Mouse (Mus musculus) embryonic facial prominence, embryonic 11.5 days (tissue): Measurements from ENCODE around the gene Srrt. TPM values are rescaled to one million over a fixed set of nuclear protein-coding genes. Genes with fewer than 3 reads are reported as not detected.
A peak's percentile ranks its signal among the peaks of the same experiment; 100 is the strongest.

ENCODE experiments used
- ATAC-seq: fragments of 200-750 bp; cut with Nextera tagmentation; replicated peaks from 2 replicates; pipeline ENCODE4 v1.8.0; 2017; ENCODE audit warnings: low read depth; ENCODE audit not compliant: insufficient number of reproducible peaks, low FRiP score, low TSS enrichment
- DNase-seq: peaks from one replicate; pipeline ENCODE4 v3.0.0-alpha.2; 2015; ENCODE audit warnings: low spot score
- H3K27ac ChIP-seq: fragments of 300-500 bp; sonication (generic); replicated peaks from 2 replicates; pipeline ENCODE4 v1.5.1; 2014; ENCODE audit warnings: mild to moderate bottlenecking, low read depth, low read length, control low read depth
- H3K27me3 ChIP-seq: fragments of 300-500 bp; sonication (generic); 2 replicates; pipeline ENCODE4 v1.6.1; 2014; ENCODE audit warnings: mild to moderate bottlenecking, low read length, moderate library complexity, mixed read lengths; ENCODE audit not compliant: control insufficient read depth, insufficient read depth
- H3K36me3 ChIP-seq: fragments of 300-500 bp; sonication (generic); replicated peaks from 2 replicates; pipeline ENCODE4 v1.6.1; 2014; ENCODE audit warnings: low read depth, mild to moderate bottlenecking, low read length, moderate library complexity, mixed read lengths; ENCODE audit not compliant: control insufficient read depth, insufficient read depth
- H3K4me1 ChIP-seq: fragments of 300-500 bp; sonication (generic); 2 replicates; pipeline ENCODE4 v1.6.1; 2014; ENCODE audit warnings: low read length, mixed read lengths; ENCODE audit not compliant: control insufficient read depth, insufficient read depth
- H3K4me2 ChIP-seq: fragments of 300-500 bp; sonication (generic); 2 replicates; pipeline ENCODE4 v1.6.1; 2014; ENCODE audit warnings: low read depth, mild to moderate bottlenecking, control low read depth, low read length, moderate library complexity
- H3K4me3 ChIP-seq: fragments of 300-500 bp; sonication (generic); 2 replicates; pipeline ENCODE4 v1.5.1; 2014; ENCODE audit warnings: low read depth, low read length, control low read depth
- H3K9ac ChIP-seq: fragments of 300-500 bp; sonication (generic); replicated peaks from 2 replicates; pipeline ENCODE4 v1.6.1; 2014; ENCODE audit warnings: mild to moderate bottlenecking, control low read depth, low read length
- H3K9me3 ChIP-seq: fragments of 300-500 bp; sonication (generic); replicated peaks from 2 replicates; pipeline ENCODE4 v1.6.1; 2016; ENCODE audit warnings: mild to moderate bottlenecking, low read length, inconsistent platforms, mixed read lengths; ENCODE audit not compliant: control insufficient read depth
- WGBS: fragments of 180-500 bp; shearing (Covaris S2); extraction: QIAGEN DNeasy Blood & Tissue Kit; methylation state at CpG from one replicate; pipeline ENCODE4 v1.1.7; 2014; 5-methylcytosine and 5-hydroxymethylcytosine counted together
- polyA plus RNA-seq: library from polyadenylated mRNA; unstranded; fragments of >200 nt; fragmentation: Nextera tagmentation; extraction: Ambion mirVana; gene quantifications from 2 replicates; pipeline ENCODE4 v1.2.1, GENCODE M21; 2014

Gene Srrt
- polyA plus RNA-seq, 1 experiment from 2014 or later = 148 TPM

DNA sequence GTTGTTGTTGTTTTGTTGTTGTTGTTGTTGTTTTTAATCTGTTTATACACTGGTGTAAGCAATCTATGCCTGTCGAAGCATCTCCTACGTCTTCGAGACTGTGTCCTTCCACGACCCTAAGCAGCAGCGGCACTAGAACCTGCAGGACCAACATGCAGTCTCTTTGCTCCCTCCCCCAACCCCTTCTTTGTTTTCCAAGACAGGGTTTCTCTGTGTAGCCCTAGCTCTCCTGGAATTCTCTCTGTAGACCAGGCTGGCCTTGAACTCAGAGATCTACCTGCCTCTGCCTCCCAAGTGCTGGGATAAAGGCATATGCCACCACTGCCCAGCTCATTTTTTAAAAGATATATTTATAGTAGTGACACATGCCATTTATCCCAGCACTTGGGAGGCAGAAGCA, 35.9 kb upstream of the Srrt start:
- Histone ChIP-seq H3K36me3 (no peaks in the 10 kb centered on the region), H3K4me3 (no peak overlapping the region), H3K4me2 (no peak overlapping the region), H3K4me1 (peaks cover 6% of the 10 kb centered on the region; the same call in 1 of the 2 replicates), H3K9me3 (no peaks in the 10 kb centered on the region), H3K27ac (no peak overlapping the region), H3K27me3 (no peaks in the 10 kb centered on the region), H3K9ac (no peak overlapping the region)
- WGBS = 92% methylated on average over 5 of the region's 5 CpGs
- ATAC-seq = no peak
- DNase-seq = no peak

- 73% methylated on average over 7 of the region's 7 CpGs for WGBS
- no peak for DNase-seq
- Histone ChIP-seq H3K36me3 (no peaks in the 10 kb centered on the region), H3K4me2 (no peak overlapping the region), H3K27me3 (no peaks in the 10 kb centered on the region), H3K9me3 (no peaks in the 10 kb centered on the region), H3K9ac (no peak overlapping the region), H3K4me3 (no peak overlapping the region), H3K27ac (no peak overlapping the region), H3K4me1 (peaks cover 6% of the 10 kb centered on the region; the same call in 1 of the 2 replicates)
- no peak for ATAC-seq
Measured at GRCm38 (mm10) chr5:137342407-137343012, 35.0 kb upstream of the Srrt start.

DNA sequence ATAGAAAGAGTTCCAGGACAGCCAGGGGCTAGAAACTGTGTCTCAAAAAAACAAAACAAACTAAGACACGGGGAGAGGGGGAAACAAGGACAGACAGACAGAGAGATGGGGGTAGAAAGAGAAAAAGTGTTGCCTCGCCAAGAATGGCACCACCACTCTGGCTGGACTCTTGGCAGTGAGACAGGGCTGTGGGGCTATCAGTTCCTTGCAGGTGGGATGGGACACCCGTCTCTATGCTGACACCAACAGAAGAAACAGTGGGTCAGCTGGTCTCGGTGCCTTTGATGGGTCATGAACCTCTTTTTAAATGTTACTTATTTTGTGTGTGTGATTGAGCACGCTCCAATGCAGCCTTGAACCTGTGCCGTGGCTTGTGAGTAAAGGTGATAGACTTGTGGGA, 32.7 kb upstream of the Srrt start:
- Histone ChIP-seq H3K4me3 (no peak overlapping the region), H3K4me2 (no peak overlapping the region), H3K27ac (no peak overlapping the region; the same call in 1 of the 2 replicates), H3K27me3 (no peaks in the 10 kb centered on the region), H3K36me3 (no peaks in the 10 kb centered on the region), H3K4me1 (peaks cover 6% of the 10 kb centered on the region; the same call in 1 of the 2 replicates), H3K9ac (peak overlapping the region; percentile 70; the same call in 1 of the 2 replicates), H3K9me3 (no peaks in the 10 kb centered on the region)
- ATAC-seq (no peak), DNase-seq (no peak)
- WGBS = 77% methylated on average over 6 of the region's 6 CpGs

DNA sequence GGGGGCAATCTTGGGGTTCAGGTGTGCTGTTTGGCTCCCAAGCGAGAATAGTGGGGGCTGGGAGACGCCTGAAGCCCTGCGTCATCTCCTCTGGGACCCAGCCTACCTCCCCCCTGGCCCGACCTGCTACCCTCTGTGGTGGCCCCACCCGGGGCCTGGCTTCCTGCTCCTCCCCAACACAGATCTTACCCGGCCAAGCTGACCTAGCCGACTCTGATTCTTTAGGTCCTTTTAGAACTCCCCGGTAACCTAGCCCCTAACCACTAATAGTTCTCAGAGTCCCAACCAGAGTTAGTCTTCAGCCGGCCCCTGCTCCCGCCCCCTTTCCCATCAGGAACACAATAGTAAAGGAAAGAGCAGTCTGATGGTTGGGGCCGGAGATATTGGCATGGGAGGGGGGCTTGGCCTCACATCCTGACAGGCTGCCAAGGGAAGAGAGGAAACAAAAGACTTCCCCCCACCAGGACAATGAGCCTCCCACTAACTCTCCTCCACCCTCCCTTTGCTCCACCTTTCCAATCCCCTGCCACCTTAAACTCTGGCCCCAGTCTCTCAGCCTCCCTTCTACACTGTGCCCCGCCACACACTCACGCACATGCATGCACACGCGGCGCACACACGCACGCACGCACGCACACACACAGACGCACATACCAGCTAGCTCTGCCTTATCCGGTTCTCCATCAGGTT, 32.0 kb upstream of the Srrt start:
- H3K9me3 ChIP-seq = no peaks in the 10 kb centered on the region
- ATAC-seq = peak; percentile 42
- 5% methylated on average over 22 of the region's 22 CpGs for WGBS

DNA sequence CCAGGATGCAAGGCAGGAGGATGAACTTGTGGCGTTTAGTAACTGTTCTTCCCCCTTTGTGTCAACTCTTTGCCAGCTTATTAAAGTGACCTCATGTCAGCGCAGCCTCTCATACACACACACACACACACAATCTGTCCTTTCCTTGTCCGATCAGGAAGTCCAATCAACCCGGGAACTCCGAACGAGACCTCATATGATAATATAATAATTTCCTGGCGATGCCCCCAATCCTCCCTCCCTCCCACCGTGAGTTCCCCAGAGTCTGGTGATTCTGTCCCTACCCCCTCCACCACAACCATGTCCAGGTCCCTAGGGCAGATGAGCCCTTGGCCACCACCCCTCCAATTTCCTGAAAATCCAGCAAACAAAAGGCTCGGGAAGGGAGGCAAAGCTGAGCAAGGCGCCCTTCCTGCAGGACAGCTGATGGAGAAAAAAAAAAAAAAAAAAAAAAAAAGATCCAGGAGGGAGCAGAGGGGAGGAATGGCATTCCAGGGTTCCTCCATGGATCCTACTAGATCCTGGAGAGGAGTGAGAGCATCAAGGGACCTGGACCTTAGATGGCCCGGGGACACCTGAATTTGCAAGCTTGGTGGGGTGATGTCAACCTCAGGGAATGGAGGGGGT, 31.3 kb upstream of the Srrt start:
- Histone ChIP-seq H3K9ac (peak overlapping the region; percentile 70), H3K36me3 (no peaks in the 10 kb centered on the region), H3K27ac (peak overlapping the region; percentile 54), H3K4me1 (peaks cover 6% of the 10 kb centered on the region; the same call in 1 of the 2 replicates), H3K9me3 (no peaks in the 10 kb centered on the region), H3K4me2 (peak overlapping the region; percentile 74), H3K4me3 (peak overlapping the region; percentile 34), H3K27me3 (no peaks in the 10 kb centered on the region)
- under 1% methylated on average over 11 of the region's 11 CpGs for WGBS
- DNase-seq = no peak
- ATAC-seq = no peak

More for the DNA sequence above, 32.0 kb upstream of the Srrt start:
- H3K4me2 ChIP-seq = peak overlapping the region; percentile 74
- no peaks in the 10 kb centered on the region for H3K27me3 ChIP-seq
- H3K36me3 ChIP-seq = no peaks in the 10 kb centered on the region
- no peak for DNase-seq
- H3K4me1 ChIP-seq = peaks cover 6% of the 10 kb centered on the region; the same call in 1 of the 2 replicates
- H3K27ac ChIP-seq = no peak overlapping the region; the same call in 1 of the 2 replicates
- peak overlapping the region; percentile 70 for H3K9ac ChIP-seq
- H3K4me3 ChIP-seq = peak overlapping the region; percentile 34

GRCm38 (mm10) chr5:137338256-137338655, 30.8 kb upstream of the Srrt start:
- no peaks in the 10 kb centered on the region for H3K9me3 ChIP-seq
- peak overlapping the region; percentile 54 for H3K27ac ChIP-seq
- H3K36me3 ChIP-seq = no peaks in the 10 kb centered on the region
- DNase-seq = peak; percentile 91
- H3K4me3 ChIP-seq = peak overlapping the region; percentile 34
- H3K4me2 ChIP-seq = peak overlapping the region; percentile 74
- H3K9ac ChIP-seq = peak overlapping the region; percentile 70
- ATAC-seq = peak; percentile 76
- WGBS = under 1% methylated on average over 18 of the region's 19 CpGs
- peaks cover 6% of the 10 kb centered on the region; the same call in 1 of the 2 replicates for H3K4me1 ChIP-seq
- H3K27me3 ChIP-seq = no peaks in the 10 kb centered on the region

- Histone ChIP-seq H3K9ac (no peak overlapping the region), H3K36me3 (no peaks in the 10 kb centered on the region), H3K4me2 (no peak overlapping the region), H3K4me1 (peaks cover 6% of the 10 kb centered on the region; the same call in 1 of the 2 replicates), H3K4me3 (no peak overlapping the region), H3K27ac (no peak overlapping the region), H3K27me3 (no peaks in the 10 kb centered on the region), H3K9me3 (no peaks in the 10 kb centered on the region)
- DNase-seq = no peak
- no peak for ATAC-seq
- 30% methylated on average over 8 of the region's 8 CpGs for WGBS
Measured at GRCm38 (mm10) chr5:137337190-137337589, 29.7 kb upstream of the Srrt start.

DNA sequence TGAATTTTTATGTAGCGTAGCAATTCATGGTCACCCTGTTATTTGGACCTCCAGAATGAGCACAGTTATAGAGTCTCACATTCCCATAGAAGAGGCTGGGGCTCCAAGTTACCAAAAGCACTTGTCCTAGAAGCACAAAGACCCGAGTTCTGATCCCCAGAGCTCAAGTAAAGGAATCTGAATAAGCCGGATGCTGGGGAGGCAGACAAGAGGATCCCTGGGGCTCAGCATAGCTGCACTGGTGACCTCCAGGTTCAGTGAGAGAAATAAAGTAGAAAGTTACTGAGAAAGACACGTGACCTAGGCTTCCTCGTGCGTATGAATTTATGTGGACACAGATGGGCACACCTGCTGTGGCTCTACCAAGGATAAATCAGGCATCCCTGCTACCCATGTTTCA, 27.6 kb upstream of the Srrt start:
- 75% methylated on average over 6 of the region's 6 CpGs for WGBS

More for the DNA sequence above, 27.6 kb upstream of the Srrt start:
- ATAC-seq = no peak
- Histone ChIP-seq H3K4me2 (no peak overlapping the region), H3K27ac (no peak overlapping the region), H3K4me3 (no peak overlapping the region), H3K27me3 (no peaks in the 10 kb centered on the region), H3K9me3 (no peaks in the 10 kb centered on the region), H3K4me1 (peaks cover 6% of the 10 kb centered on the region; the same call in 1 of the 2 replicates), H3K9ac (no peak overlapping the region), H3K36me3 (no peaks in the 10 kb centered on the region)
- DNase-seq = no peak
